Mouse (Mus musculus): ENCODE results near the gene Ltbp2.

DNA sequence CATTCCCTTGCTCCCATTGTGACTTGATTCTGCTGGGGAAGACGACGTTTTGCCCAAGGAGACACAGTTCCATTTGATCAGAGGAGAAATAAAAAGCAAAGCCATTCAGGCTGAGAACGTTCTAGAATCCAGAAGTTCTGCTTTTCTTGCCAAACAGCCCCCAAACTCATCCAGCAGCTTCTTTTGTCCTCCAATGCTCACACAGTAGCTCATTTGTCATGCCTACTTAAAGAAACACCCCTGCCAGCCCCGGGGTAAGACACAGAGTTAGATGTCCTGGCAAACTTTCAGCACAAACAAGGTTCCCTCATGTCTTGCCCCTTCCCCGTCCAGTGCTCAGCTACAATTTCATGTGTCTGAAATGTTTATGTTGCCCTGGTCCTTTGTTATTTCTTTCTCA is 52.1 kb downstream of the Ltbp2 start:
- TF ChIP-seq GATA1 (IDR thresholded peaks at IDR 0.05; ENCODE audit: low read length) (no peak), TAL1 (IDR thresholded peaks at IDR 0.05; ENCODE audit: low read length) (no peak)
